Mouse (Mus musculus) thymus, adult 2 months (tissue): ENCODE results near the gene Ndufb7.

Source experiments
- CTCF ChIP-seq: fragments of 200-500 bp; IDR thresholded peaks from 2 replicates; pipeline ENCODE4 v1.5.1; 2012; ENCODE audit warnings: mild to moderate bottlenecking, control low read depth, low read length, moderate library complexity, borderline replicate concordance; ENCODE audit not compliant: control insufficient read depth, poor library complexity, insufficient read depth; ENCODE audit errors: extremely low read depth
- POLR2A ChIP-seq: fragments of 200-500 bp; IDR thresholded peaks from 2 replicates; pipeline ENCODE4 v1.6.1; 2012; ENCODE audit warnings: mild to moderate bottlenecking, low read length, control low read depth, moderate library complexity; ENCODE audit not compliant: control insufficient read depth, poor library complexity, insufficient read depth; ENCODE audit errors: extremely low read depth

- TF ChIP-seq CTCF (no peak), POLR2A (no peak)
Measured at GRCm38 (mm10) chr8:83520432-83520831, 46.0 kb upstream of the Ndufb7 start.
